Mouse (Mus musculus) heart, adult 2 months (tissue): ENCODE measurements around the gene Ehd4. TPM values are rescaled to one million over a fixed set of nuclear protein-coding genes. Genes with fewer than 3 reads are reported as not detected.

ENCODE experiments used
- DNase-seq, 2 experiments: peaks; one replicate each; pipeline ENCODE4 v3.0.0; 2021
- H3K27ac ChIP-seq: fragments of 200-600 bp; 2 replicates; pipeline ENCODE4 v1.8.1; 2022
- H3K27me3 ChIP-seq: fragments of 200-500 bp; 2 replicates; pipeline ENCODE4 v1.6.1; 2012; ENCODE audit warnings: mild to moderate bottlenecking, low read length, inconsistent platforms, mixed read lengths; ENCODE audit not compliant: control insufficient read depth, insufficient read depth
- H3K36me3 ChIP-seq: fragments of 200-500 bp; 2 replicates; pipeline ENCODE4 v1.6.1; 2012; ENCODE audit warnings: low read length, inconsistent platforms; ENCODE audit not compliant: control insufficient read depth, insufficient read depth
- H3K4me1 ChIP-seq: fragments of 200-500 bp; 2 replicates; pipeline ENCODE4 v1.6.1; 2011; ENCODE audit warnings: low read length; ENCODE audit not compliant: control insufficient read depth, insufficient read depth
- H3K4me3 ChIP-seq: fragments of 200-600 bp; 2 replicates; pipeline ENCODE4 v1.8.1; 2022
- H3K79me2 ChIP-seq: fragments of 200-500 bp; replicated peaks from 2 replicates; pipeline ENCODE4 v1.6.1; 2012; ENCODE audit warnings: mild to moderate bottlenecking, inconsistent platforms, low read length, moderate library complexity, mixed read lengths; ENCODE audit not compliant: control insufficient read depth, insufficient read depth
- H3K9ac ChIP-seq: fragments of 200-500 bp; 2 replicates; pipeline ENCODE4 v1.6.1; 2012; ENCODE audit warnings: low read depth, mild to moderate bottlenecking, control low read depth, inconsistent platforms, low read length, mixed read lengths
- CTCF ChIP-seq: fragments of 200-600 bp; IDR thresholded peaks from 2 replicates; pipeline ENCODE4 v1.8.1; 2022; ENCODE audit warnings: antibody characterized with exemption, mild to moderate bottlenecking, moderate library complexity
- EP300 ChIP-seq: fragments of 200-500 bp; IDR thresholded peaks from 2 replicates; pipeline ENCODE4 v1.6.1; 2011; ENCODE audit warnings: low read depth, low read length, control low read depth; ENCODE audit not compliant: insufficient read depth
- POLR2A ChIP-seq: fragments of 200-500 bp; IDR thresholded peaks from 2 replicates; pipeline ENCODE4 v1.6.1; 2011; ENCODE audit warnings: mild to moderate bottlenecking, low read depth, low read length, control low read depth; ENCODE audit not compliant: insufficient read depth
- WGBS: fragments of 180-500 bp; shearing (Covaris S2); methylation state at CpG from one replicate; pipeline ENCODE4 v1.1.7; 2018; 5-methylcytosine and 5-hydroxymethylcytosine counted together
- intact Hi-C: fragments of 180-260 bp; cut with DNase I; formaldehyde crosslinking; loops from one replicate; pipeline ENCODE4 v1.15.1; 2025
- polyA plus RNA-seq: library from polyadenylated mRNA; depleted of rRNA; stranded (reverse); fragments of >200 nt; gene quantifications from 2 replicates; pipeline ENCODE4 v1.2.3, GENCODE M21; 2012
- total RNA-seq, 2 experiments: library from RNA; stranded (reverse); gene quantifications; 2 replicates each; pipeline ENCODE4 v1.2.3; 2021

Ehd4 gene
- total and polyA plus RNA-seq, 3 experiments, result 213 to 373 (median 330) TPM

DNA sequence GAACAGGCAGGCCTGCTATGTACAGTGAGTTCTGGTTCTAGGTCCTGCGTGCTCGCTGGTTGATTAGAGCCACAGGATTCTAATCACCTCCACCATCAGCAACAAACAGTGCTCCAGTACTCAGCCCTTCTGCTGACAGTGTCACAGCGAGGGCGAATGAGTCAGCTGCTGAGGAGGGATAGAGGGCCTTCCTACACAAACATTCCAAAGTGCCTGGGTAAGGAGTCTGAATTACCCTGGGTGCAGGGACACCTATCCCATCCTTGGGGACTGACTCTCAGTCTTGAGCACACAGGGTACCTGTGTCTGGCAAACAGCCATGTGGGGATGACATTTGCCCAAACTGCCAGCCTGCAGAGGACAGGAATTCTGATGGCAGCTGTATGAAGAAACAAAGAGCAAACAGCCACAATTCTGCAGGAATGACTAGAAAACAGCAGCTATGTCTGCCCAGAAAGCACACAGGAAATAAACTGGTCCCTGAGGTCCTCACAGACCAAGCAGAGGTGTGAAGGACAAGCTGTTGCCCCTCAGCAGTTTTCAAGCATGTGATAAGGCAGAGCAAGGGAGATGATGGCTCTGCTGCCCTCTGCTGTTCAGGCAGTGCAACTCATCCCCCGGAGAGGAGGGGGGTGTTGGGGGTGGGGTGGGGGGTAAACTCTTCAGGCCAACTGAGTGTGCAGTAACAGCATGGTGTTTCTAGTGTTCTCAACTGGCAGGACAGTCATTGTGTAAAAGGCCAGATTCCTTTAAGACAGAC, 60.6 kb downstream of the Ehd4 start:
- peak overlapping the region; percentile 71 for H3K27ac ChIP-seq
- 38% methylated on average over 5 of the region's 5 CpGs for WGBS
- TF ChIP-seq EP300 (no peak), POLR2A (no peak), CTCF (peak; percentile 77)
- H3K9ac ChIP-seq, result peak overlapping the region; percentile 13
- no peaks in the 10 kb centered on the region for H3K79me2 ChIP-seq
- H3K4me3 ChIP-seq, result no peak overlapping the region
- peaks cover 19% of the 10 kb centered on the region for H3K36me3 ChIP-seq
- peak; percentile 59 to 73 for DNase-seq
- intact Hi-C loops, result no loop called here
- H3K27me3 ChIP-seq, result no peaks in the 10 kb centered on the region
- peaks cover 19% of the 10 kb centered on the region for H3K4me1 ChIP-seq

DNA sequence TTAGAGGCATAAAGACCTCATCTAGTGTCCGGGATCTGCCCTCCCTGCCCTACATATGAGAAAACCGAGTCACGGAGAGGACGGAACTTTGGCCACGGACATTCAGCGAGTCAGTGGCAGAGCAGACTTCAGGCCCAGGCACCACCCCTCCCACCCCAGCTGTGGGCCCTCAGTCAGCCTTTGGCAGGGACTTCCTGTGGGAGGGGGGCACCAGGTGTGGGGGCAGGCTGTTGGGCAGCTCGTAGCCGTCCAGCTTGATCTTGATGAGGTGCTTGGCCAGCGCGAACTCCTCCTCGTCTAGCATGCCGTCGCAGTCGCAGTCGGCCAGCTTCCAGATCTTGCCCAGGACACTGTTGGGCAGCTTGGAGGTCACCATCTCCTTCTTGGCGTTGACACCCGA, 63.4 kb downstream of the Ehd4 start:
- WGBS, result 68% methylated on average over 17 of the region's 17 CpGs
- no peak for TF ChIP-seq CTCF
- no peak for TF ChIP-seq EP300
- no peak for TF ChIP-seq POLR2A
- H3K27ac ChIP-seq, result peak overlapping the region; percentile 49
- H3K9ac ChIP-seq, result no peak overlapping the region
- H3K27me3 ChIP-seq, result no peaks in the 10 kb centered on the region
- DNase-seq, result no peak
- no peaks in the 10 kb centered on the region for H3K79me2 ChIP-seq
- intact Hi-C loops, result no loop called here
- H3K4me3 ChIP-seq, result no peak overlapping the region
- peaks cover 7% of the 10 kb centered on the region for H3K4me1 ChIP-seq
- H3K36me3 ChIP-seq, result peaks cover 4% of the 10 kb centered on the region; the same call in 1 of the 2 replicates

DNA sequence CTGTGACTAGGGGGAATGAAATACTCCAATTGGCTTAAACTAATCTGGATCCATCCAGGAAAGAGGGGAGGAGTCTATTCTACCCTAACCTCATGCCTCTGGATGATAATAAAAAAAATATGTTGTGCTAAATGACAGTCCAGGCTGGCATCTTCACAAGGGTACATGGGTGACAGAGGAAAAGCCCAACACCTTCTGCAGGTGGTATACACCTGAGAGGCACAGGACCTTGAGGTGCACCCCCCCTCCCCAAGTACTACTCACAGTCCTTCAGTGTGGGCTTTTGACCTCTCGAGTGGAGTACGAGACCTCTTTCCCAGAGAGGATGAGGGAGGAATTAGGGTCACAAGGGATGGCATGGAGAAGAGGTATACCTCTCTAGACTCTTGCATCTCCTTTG, 66.5 kb downstream of the Ehd4 start:
- TF ChIP-seq POLR2A, result no peak
- no peak for TF ChIP-seq CTCF
- TF ChIP-seq EP300, result no peak
- no peaks in the 10 kb centered on the region for H3K4me1 ChIP-seq
- no peaks in the 10 kb centered on the region for H3K79me2 ChIP-seq
- H3K9ac ChIP-seq, result no peak overlapping the region
- no peak for DNase-seq
- H3K4me3 ChIP-seq, result no peak overlapping the region
- H3K27me3 ChIP-seq, result no peaks in the 10 kb centered on the region
- WGBS, result 94% methylated on average over 2 of the region's 2 CpGs
- 0 out of 2 replicates have a peak, but pooled peaks cover 2% of the 10 kb centered on the region for H3K36me3 ChIP-seq
- no peak overlapping the region for H3K27ac ChIP-seq
- intact Hi-C loops, result no loop called here

DNA sequence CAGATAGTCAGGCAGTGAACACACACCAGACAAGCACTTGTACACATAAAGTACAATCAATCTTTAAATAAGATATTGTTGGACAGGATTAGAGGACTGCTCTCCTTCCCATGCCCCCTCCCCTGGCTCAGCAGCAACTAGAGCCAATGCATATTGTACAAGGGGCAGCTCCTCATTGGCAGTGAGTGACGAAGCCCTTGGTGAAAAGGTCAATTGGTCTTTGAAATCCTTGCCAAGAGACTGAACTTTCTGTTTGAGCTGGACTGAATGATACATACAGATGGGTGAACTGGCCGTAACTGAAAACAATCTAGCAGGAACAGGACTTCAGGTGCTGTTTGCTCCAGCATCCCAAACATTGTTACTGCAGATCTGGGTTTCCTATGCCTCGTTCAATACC, 67.0 kb downstream of the Ehd4 start:
- no peaks in the 10 kb centered on the region for H3K27me3 ChIP-seq
- no peaks in the 10 kb centered on the region for H3K79me2 ChIP-seq
- H3K9ac ChIP-seq, result no peak overlapping the region
- TF ChIP-seq EP300 (no peak), POLR2A (no peak), CTCF (no peak)
- H3K27ac ChIP-seq, result no peak overlapping the region
- intact Hi-C loops, result no loop called here
- no peak overlapping the region for H3K4me3 ChIP-seq
- 0 out of 2 replicates have a peak, but pooled peaks cover 2% of the 10 kb centered on the region for H3K36me3 ChIP-seq
- WGBS, result 74% methylated on average over 3 of the region's 3 CpGs
- DNase-seq, result no peak
- no peaks in the 10 kb centered on the region for H3K4me1 ChIP-seq

DNA sequence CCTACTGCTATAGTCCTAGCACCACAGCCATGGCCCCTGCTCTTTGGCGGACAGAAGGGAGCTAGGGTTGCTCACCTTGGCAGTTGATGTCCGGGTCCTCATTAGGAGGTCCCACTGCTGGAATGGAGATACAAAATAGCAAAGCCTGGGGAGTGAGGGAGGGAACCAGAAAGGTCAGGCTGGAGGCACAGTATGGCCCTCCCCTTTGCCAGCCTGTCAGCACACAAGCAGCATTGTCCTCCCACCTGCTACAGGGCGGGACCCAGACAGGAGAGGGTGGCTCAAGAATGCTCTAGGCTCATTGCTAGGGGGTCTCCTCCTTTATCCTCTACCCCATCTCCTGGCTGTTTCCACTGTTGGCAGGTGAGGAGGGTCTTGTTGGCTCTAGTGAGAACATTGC, 68.4 kb downstream of the Ehd4 start:
- intact Hi-C loops, result no loop called here
- DNase-seq, result no peak

DNA sequence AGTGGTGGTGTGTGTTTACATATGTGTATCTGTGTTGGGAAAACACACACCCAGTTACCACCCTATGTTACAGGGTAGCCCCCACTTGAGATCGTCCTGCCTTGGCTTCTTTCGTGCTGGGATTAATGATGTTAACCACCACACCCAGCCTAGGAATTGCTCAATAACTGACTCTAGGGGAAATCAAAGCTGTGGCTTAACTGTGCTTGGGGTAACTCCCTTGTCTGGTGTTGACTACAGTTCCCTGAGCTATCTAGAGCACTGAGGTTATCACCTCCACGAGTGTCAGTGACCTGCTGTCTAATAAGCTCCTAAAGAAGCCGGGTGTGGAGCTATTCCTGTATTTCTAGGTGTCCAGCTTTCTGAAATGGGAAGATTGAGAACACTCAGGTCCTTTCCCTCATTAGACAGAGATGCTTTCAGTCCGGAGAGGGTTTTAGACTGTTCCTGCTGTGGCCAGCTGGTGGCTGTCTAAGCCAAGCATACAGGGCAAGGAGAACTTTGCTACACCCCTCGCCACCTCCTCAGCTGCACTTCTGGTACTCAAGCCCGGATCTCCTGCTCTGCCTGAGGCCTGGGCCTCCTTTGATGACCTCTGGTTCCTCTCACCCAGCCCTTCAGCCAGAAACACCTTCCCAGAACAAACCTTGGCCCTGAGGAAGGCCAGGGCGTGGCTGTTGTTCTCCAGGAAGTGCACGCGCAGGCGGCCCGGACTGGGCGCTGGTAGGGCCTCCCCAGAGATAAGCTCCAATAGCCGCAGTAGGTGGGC, 69.6 kb downstream of the Ehd4 start:
- H3K4me1 ChIP-seq, result no peaks in the 10 kb centered on the region
- peak; percentile 73 for DNase-seq
- H3K27ac ChIP-seq, result peak overlapping the region; percentile 49; the same call in 1 of the 2 replicates

More for the DNA sequence above, 68.4 kb downstream of the Ehd4 start:
- Histone ChIP-seq H3K79me2 (no peaks in the 10 kb centered on the region), H3K27me3 (no peaks in the 10 kb centered on the region), H3K36me3 (0 out of 2 replicates have a peak, but pooled peaks cover 2% of the 10 kb centered on the region), H3K27ac (no peak overlapping the region), H3K4me3 (no peak overlapping the region), H3K4me1 (no peaks in the 10 kb centered on the region), H3K9ac (no peak overlapping the region)
- WGBS, result 87% methylated on average over 3 of the region's 3 CpGs
- TF ChIP-seq POLR2A (no peak), CTCF (no peak), EP300 (no peak)

More for the DNA sequence above, 69.6 kb downstream of the Ehd4 start:
- intact Hi-C loops, result loop anchor here (1.0 to 5.0 kb wide), 2 partner anchors 86 to 198 kb away; no protein-coding TSS in a partner anchor
- Histone ChIP-seq H3K4me3 (no peak overlapping the region), H3K36me3 (no peaks in the 10 kb centered on the region), H3K27me3 (no peaks in the 10 kb centered on the region), H3K79me2 (no peaks in the 10 kb centered on the region), H3K9ac (no peak overlapping the region)
- peak; percentile 73 for TF ChIP-seq EP300
- TF ChIP-seq CTCF, result peak; percentile 87
- no peak for TF ChIP-seq POLR2A
- WGBS, result 25% methylated on average over 14 of the region's 14 CpGs
